Mouse (Mus musculus): ENCODE measurements at regions not wholly inside any gene's neighbourhood (a gene's known extent, or its start where the extent isn't known, plus 50 kb on each side); places are given as distances from the start of the nearest gene placed in this dataset.

- no peak for ATAC-seq
- Histone ChIP-seq H3K36me3 (ENCODE audit: poor library complexity, severe bottlenecking) (no peaks in the 10 kb centered on the region), H3K27ac (no peak overlapping the region; the same call in 1 of the 2 replicates), H3K4me1 (0 out of 2 replicates have a peak, but pooled peaks cover 3% of the 10 kb centered on the region), H3K4me3 (no peak overlapping the region), H3K27me3 (no peaks in the 10 kb centered on the region), H3K9me3 (replicated peaks) (no peaks in the 10 kb centered on the region), H3K9ac (no peak overlapping the region), H3K4me2 (no peak overlapping the region)
- 94% methylated on average over 12 of the region's 12 CpGs for WGBS
Measured at GRCm38 (mm10) chr15:38390450-38390849, 965.1 kb downstream of the 4930447A16Rik start.

- Histone ChIP-seq H3K4me3 (no peak overlapping the region), H3K9ac (no peak overlapping the region), H3K4me1 (0 out of 2 replicates have a peak, but pooled peaks cover 3% of the 10 kb centered on the region), H3K9me3 (replicated peaks) (no peaks in the 10 kb centered on the region), H3K36me3 (ENCODE audit: poor library complexity, severe bottlenecking) (no peaks in the 10 kb centered on the region), H3K27ac (no peak overlapping the region), H3K27me3 (no peaks in the 10 kb centered on the region), H3K4me2 (no peak overlapping the region)
- 66% methylated on average over 6 of the region's 6 CpGs for WGBS
- ATAC-seq, result no peak
Measured at GRCm38 (mm10) chr15:38391420-38391819, 966.1 kb downstream of the 4930447A16Rik start.

GRCm38 (mm10) chr15:38391860-38392259, 966.5 kb downstream of the 4930447A16Rik start:
- Histone ChIP-seq H3K27me3 (no peaks in the 10 kb centered on the region), H3K4me2 (no peak overlapping the region), H3K27ac (no peak overlapping the region), H3K4me1 (0 out of 2 replicates have a peak, but pooled peaks cover 3% of the 10 kb centered on the region), H3K9ac (no peak overlapping the region), H3K9me3 (replicated peaks) (no peaks in the 10 kb centered on the region), H3K4me3 (no peak overlapping the region), H3K36me3 (ENCODE audit: poor library complexity, severe bottlenecking) (no peaks in the 10 kb centered on the region)
- WGBS, result 20% methylated on average over 4 of the region's 4 CpGs
- no peak for ATAC-seq

- no peak overlapping the region for H3K4me3 ChIP-seq
- no peaks in the 10 kb centered on the region for H3K36me3 ChIP-seq (ENCODE audit: poor library complexity, severe bottlenecking)
- no peak overlapping the region for H3K9ac ChIP-seq
- no peak overlapping the region for H3K4me2 ChIP-seq
- 70% methylated on average over 5 of the region's 5 CpGs for WGBS
- no peak overlapping the region for H3K27ac ChIP-seq
- ATAC-seq, result no peak
- H3K4me1 ChIP-seq, result 0 out of 2 replicates have a peak, but pooled peaks cover 3% of the 10 kb centered on the region
- no peaks in the 10 kb centered on the region for H3K27me3 ChIP-seq
- H3K9me3 ChIP-seq (replicated peaks), result no peaks in the 10 kb centered on the region
Measured at GRCm38 (mm10) chr15:38392441-38393149, 967.2 kb downstream of the 4930447A16Rik start.

GRCm38 (mm10) chr15:38398852-38399251, 973.5 kb downstream of the 4930447A16Rik start:
- H3K36me3 ChIP-seq (ENCODE audit: poor library complexity, severe bottlenecking), result no peaks in the 10 kb centered on the region
- 83% methylated on average over 4 of the region's 4 CpGs for WGBS
- H3K4me3 ChIP-seq, result no peak overlapping the region
- H3K9ac ChIP-seq, result no peak overlapping the region
- ATAC-seq, result no peak
- no peak overlapping the region for H3K4me2 ChIP-seq
- H3K9me3 ChIP-seq (replicated peaks), result no peaks in the 10 kb centered on the region
- H3K4me1 ChIP-seq, result peaks cover 6% of the 10 kb centered on the region
- H3K27me3 ChIP-seq, result peaks cover 5% of the 10 kb centered on the region; the same call in 1 of the 2 replicates
- H3K27ac ChIP-seq, result no peak overlapping the region

GRCm38 (mm10) chr15:38402762-38403161, 977.4 kb downstream of the 4930447A16Rik start:
- H3K4me2 ChIP-seq, result no peak overlapping the region
- H3K9ac ChIP-seq, result no peak overlapping the region
- peaks cover 5% of the 10 kb centered on the region; the same call in 1 of the 2 replicates for H3K27me3 ChIP-seq
- no peaks in the 10 kb centered on the region for H3K9me3 ChIP-seq (replicated peaks)
- H3K27ac ChIP-seq, result no peak overlapping the region
- H3K4me3 ChIP-seq, result no peak overlapping the region
- 90% methylated on average over 1 of the region's 1 CpGs for WGBS
- H3K36me3 ChIP-seq (ENCODE audit: poor library complexity, severe bottlenecking), result no peaks in the 10 kb centered on the region
- no peak for ATAC-seq
- peaks cover 24% of the 10 kb centered on the region for H3K4me1 ChIP-seq

GRCm38 (mm10) chr15:38403760-38404375, 978.5 kb downstream of the 4930447A16Rik start:
- H3K27me3 ChIP-seq, result peaks cover 5% of the 10 kb centered on the region; the same call in 1 of the 2 replicates
- H3K9me3 ChIP-seq (replicated peaks), result no peaks in the 10 kb centered on the region
- H3K9ac ChIP-seq, result no peak overlapping the region
- H3K4me1 ChIP-seq, result peaks cover 24% of the 10 kb centered on the region
- no peaks in the 10 kb centered on the region for H3K36me3 ChIP-seq (ENCODE audit: poor library complexity, severe bottlenecking)
- no peak overlapping the region for H3K4me3 ChIP-seq
- H3K4me2 ChIP-seq, result no peak overlapping the region
- ATAC-seq, result no peak
- H3K27ac ChIP-seq, result no peak overlapping the region
- WGBS, result 17% methylated on average over 6 of the region's 6 CpGs

- no peak for ATAC-seq
- Histone ChIP-seq H3K27ac (no peak overlapping the region), H3K9me3 (replicated peaks) (no peaks in the 10 kb centered on the region), H3K4me1 (peaks cover 24% of the 10 kb centered on the region), H3K9ac (no peak overlapping the region), H3K36me3 (ENCODE audit: poor library complexity, severe bottlenecking) (no peaks in the 10 kb centered on the region), H3K4me3 (no peak overlapping the region), H3K4me2 (no peak overlapping the region), H3K27me3 (peaks cover 5% of the 10 kb centered on the region; the same call in 1 of the 2 replicates)
- WGBS, result 41% methylated on average over 13 of the region's 13 CpGs
Measured at GRCm38 (mm10) chr15:38406114-38406960, 981.0 kb downstream of the 4930447A16Rik start.

- no peaks in the 10 kb centered on the region for H3K9me3 ChIP-seq (replicated peaks)
- H3K4me2 ChIP-seq, result no peak overlapping the region
- 65% methylated on average over 5 of the region's 5 CpGs for WGBS
- H3K4me3 ChIP-seq, result no peak overlapping the region
- ATAC-seq, result no peak
- no peak overlapping the region for H3K27ac ChIP-seq
- H3K36me3 ChIP-seq (ENCODE audit: poor library complexity, severe bottlenecking), result no peaks in the 10 kb centered on the region
- H3K27me3 ChIP-seq, result no peaks in the 10 kb centered on the region; the same call in 1 of the 2 replicates
- peaks cover 24% of the 10 kb centered on the region for H3K4me1 ChIP-seq
- no peak overlapping the region for H3K9ac ChIP-seq
Measured at GRCm38 (mm10) chr15:38407476-38407875, 982.1 kb downstream of the 4930447A16Rik start.

- H3K27me3 ChIP-seq, result no peaks in the 10 kb centered on the region
Measured at GRCm38 (mm10) chr15:38409168-38409567, 983.8 kb downstream of the 4930447A16Rik start.

GRCm38 (mm10) chr15:38410462-38410861, 985.1 kb downstream of the 4930447A16Rik start:
- H3K4me3 ChIP-seq, result no peak overlapping the region
- 0 out of 2 replicates have a peak, but pooled peaks cover 10% of the 10 kb centered on the region for H3K4me1 ChIP-seq
- H3K9ac ChIP-seq, result no peak overlapping the region
- ATAC-seq, result no peak
- H3K4me2 ChIP-seq, result no peak overlapping the region
- no peaks in the 10 kb centered on the region for H3K36me3 ChIP-seq (ENCODE audit: poor library complexity, severe bottlenecking)
- no peaks in the 10 kb centered on the region for H3K9me3 ChIP-seq (replicated peaks)
- no peak overlapping the region for H3K27ac ChIP-seq
- no peaks in the 10 kb centered on the region for H3K27me3 ChIP-seq
- WGBS, result 82% methylated on average over 1 of the region's 1 CpGs

More at GRCm38 (mm10) chr15:38409168-38409567, 983.8 kb downstream of the 4930447A16Rik start:
- Histone ChIP-seq H3K4me3 (no peak overlapping the region), H3K4me1 (peaks cover 15% of the 10 kb centered on the region), H3K36me3 (ENCODE audit: poor library complexity, severe bottlenecking) (no peaks in the 10 kb centered on the region), H3K27ac (no peak overlapping the region), H3K9ac (no peak overlapping the region), H3K9me3 (replicated peaks) (no peaks in the 10 kb centered on the region), H3K4me2 (no peak overlapping the region)
- ATAC-seq, result no peak
- 89% methylated on average over 4 of the region's 4 CpGs for WGBS

GRCm38 (mm10) chr15:38412481-38412880, 987.1 kb downstream of the 4930447A16Rik start:
- H3K36me3 ChIP-seq (ENCODE audit: poor library complexity, severe bottlenecking), result no peaks in the 10 kb centered on the region
- 0 out of 2 replicates have a peak, but pooled peaks cover 4% of the 10 kb centered on the region for H3K4me1 ChIP-seq
- WGBS, result 90% methylated on average over 3 of the region's 3 CpGs
- no peaks in the 10 kb centered on the region for H3K9me3 ChIP-seq (replicated peaks)
- no peak overlapping the region for H3K4me2 ChIP-seq
- H3K27me3 ChIP-seq, result no peaks in the 10 kb centered on the region
- no peak overlapping the region for H3K9ac ChIP-seq
- H3K27ac ChIP-seq, result no peak overlapping the region
- no peak for ATAC-seq
- no peak overlapping the region for H3K4me3 ChIP-seq

All from forebrain, embryonic 13.5 days (tissue).